Mouse (Mus musculus): ENCODE data around the gene Gm960.
A peak's percentile ranks its signal among the peaks of the same experiment; 100 is the strongest.

The Gm960 gene

DNA sequence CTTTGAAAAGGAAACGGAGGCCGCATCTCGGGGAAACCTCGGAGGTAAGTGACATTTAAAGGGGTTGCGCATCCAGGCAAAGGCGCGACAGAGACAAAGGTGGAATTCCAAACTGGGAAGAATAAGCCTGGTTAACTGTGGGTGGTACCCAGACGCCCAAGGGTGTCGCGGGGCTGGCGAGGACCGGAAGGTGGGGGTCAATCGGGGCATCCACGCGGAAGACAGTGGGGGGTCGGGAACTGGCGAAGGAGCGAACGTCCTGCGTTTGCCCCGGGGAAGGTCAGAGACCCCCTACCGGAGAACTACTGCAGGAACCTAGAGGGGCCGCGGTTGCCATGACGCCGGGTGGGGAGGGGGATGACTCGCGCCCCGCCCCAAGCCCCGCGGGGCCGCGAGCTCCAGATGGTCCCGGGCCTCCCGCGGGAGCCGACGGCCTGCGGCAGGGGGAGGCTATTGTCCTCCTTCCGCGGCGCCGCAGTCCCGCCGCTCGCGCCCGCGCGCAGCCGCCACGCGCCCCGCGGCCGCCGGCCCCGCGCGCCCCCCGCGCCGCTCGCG lies 13.2 kb upstream of the Gm960 start:
- DNase-seq = peak; percentile 90

DNA sequence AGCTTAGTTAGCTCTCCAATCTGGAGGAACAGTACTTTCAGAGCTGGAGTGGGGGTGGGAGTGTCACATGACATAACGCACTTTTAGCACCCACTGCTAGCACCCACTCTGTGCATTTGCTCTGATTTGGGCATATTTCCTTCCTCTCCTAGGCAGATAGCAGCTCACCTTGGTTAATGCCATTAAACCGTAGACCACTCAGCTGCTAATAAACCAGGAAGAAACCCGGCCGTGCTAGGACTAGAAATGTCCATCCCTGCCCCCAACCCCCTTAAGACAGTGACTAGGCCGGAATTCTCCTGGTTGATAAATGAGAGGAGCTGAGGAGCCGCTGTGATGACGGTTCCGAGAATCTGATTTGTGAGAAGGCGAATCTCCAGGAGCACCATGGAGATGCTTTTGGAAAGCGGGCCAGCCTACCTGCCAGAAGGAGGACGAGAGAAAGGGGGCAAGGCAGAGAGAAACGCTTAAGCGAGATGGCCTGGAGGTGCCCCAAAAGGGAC lies 12.7 kb upstream of the Gm960 start, which contains the start of gene Sptbn2:
Gene Sptbn2, plus strand, starts transcription at position 70 of the 503 bp plus-strand sequence.
- DNase-seq = peak; percentile 52

GRCm38 (mm10) chr19:4708765-4709164 lies 10.3 kb upstream of the Gm960 start:
- no peak for DNase-seq

DNA sequence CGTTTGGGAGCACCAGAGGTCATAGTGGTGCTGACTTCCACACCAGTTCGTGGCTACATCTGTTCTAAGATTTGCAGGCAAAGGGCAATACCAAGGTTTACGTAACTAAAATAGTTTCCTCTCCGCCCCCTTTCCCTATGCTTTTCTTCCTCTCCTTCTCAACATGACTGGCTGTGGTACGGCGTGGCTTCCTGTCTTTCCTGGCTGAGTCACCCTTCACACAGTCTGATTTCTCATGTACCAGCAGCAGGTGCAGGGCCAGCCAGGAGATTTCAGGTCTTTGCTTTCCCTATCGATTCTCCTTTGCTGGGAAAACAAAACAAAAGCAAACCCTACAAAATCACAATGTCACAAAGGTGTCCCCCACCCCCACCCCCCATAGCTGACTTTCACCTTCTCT lies 2.8 kb upstream of the Gm960 start:
- no peak for DNase-seq

GRCm38 (mm10) chr19:4700656-4701055 lies 2.2 kb upstream of the Gm960 start:
- no peak for DNase-seq

DNA sequence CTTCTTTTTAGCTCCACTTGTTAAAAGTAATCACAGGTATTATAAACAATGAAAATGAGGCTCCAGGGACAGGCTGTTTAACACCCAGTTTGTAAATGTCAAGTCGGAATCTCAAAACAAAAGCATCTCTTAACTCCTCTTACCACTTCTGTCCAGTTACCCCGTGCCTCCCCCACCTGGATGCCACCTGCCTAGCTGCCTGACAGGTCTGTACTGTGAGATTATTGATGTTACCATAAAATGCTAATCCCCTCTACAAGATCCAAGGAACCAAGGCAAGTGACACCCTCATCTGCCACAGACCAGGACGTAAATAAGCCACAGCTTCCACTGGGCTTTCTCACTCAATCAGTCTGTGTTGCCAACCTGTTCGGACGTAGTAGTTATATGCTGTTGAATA lies 1.4 kb upstream of the Gm960 start:
- no peak for DNase-seq

DNA sequence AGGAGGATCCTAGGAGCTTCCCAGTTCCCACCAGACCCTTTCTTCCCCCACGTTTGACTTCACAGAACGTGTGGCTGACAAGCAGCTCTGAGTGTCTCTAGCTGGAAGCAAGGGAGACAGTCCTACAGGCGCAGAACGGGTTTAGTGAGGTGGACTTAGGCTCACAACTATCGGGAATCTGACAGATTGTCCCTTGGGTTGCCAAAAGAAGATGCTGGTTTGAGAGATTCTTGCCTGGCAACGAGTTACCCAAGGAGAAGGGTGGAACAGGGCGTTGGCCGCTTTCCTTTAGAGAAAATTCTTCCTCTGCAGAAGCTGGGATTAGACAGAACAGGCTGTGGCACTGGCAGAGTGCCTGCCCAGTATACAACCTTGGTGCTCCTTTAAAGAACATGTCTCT lies 388 bp upstream of the Gm960 start:
- no peak for DNase-seq

DNA sequence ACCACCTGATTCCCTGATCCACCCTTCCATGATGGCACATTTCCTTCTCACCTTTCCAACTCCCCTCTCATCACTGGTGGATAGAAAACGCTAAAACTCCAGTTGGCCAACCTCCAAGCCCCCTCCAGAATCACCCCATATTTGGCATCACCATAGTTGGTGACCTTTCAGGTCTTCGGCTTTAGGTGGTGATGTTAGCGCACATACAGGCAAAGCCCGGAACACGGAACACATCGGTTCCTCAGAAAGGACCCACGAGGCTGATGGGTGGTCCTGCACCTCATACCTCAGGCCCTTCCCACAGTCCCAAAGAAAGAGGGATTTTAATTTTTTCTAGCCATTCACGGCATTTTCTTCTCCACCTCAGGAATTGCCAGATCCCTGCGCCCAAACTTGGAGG lies 747 bp downstream of the Gm960 start:
- no peak for DNase-seq

GRCm38 (mm10) chr19:4697121-4697520 lies 1.3 kb downstream of the Gm960 start:
- no peak for DNase-seq

DNA sequence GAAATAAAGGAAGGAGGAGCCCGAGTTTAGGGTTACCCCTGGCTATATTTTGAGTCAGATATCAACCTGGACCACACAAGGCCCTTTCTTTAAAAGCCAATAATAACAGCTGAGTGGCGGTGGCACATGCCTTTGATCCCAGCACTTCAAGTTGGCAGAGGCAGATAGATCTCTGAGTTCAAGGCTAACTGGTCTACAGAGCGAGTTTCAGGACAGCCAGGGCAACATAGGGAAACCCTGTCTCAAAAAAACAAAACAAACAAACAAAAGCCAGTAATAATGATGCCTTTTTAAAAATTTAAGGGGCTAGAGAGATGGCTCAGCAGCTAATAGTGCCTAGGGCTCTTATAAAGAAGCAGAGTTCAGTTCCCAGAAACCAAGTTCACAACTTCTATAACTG lies 4.1 kb downstream of the Gm960 start:
- DNase-seq = no peak

GRCm38 (mm10) chr19:4672401-4672800 lies 26.1 kb downstream of the Gm960 start:
- DNase-seq = no peak

- DNase-seq = no peak
Measured at GRCm38 (mm10) chr19:4670776-4671175, 27.7 kb downstream of the Gm960 start.

- DNase-seq = peak; percentile 15
Measured at GRCm38 (mm10) chr19:4666815-4667214, 31.7 kb downstream of the Gm960 start.

GRCm38 (mm10) chr19:4658156-4658555 lies 40.3 kb downstream of the Gm960 start:
- no peak for DNase-seq

DNA sequence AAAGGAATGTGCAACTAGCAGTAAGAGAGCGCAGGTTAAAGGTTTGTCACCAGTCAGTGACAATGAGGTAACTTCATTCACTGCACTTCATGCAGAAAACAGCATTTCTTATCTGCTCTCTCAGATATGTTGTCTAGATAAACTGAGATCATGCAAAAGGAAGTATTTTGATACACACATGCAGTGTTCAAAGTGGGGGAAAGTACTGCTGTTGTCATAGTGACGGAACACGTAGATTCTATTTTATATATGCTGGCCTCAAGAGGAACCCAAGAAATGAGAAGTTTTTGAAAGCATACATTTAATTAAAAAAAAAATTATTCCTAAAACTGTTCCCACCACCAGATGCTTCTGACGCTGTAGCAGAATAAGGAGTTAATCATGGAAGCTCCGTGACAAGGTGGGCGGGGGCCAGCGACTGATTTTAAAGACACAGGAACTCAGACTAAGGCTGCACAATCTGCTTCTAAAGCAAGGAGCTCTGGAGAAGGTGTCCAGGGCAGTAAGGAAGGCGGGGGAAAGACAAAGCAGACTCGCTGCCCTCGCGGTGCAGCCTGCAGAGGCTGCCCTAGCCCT lies 51.5 kb downstream of the Gm960 start:
- DNase-seq = no peak

DNA sequence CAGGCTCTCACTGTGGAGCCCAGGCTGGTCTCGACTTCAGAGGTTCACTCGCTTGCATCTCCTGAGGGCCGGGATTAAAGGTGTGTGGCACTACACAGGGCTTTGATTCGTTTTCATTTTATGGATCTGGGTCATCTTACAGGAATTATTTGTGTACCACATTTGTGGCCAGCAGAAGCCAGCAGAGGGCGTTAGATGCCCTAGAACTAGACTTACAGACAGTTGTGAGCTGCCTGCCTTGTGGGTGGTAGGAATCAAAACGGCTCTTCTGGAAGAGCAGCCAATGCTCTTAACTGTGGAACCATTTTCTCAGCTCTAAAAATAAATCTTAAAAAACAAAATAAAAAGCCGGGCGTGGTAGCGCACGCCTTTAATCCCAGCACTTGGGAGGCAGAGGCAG lies 54.2 kb downstream of the Gm960 start:
- DNase-seq = peak; percentile 76

GRCm38 (mm10) chr19:4635986-4636385 lies 62.5 kb downstream of the Gm960 start:
- DNase-seq = no peak

DNA sequence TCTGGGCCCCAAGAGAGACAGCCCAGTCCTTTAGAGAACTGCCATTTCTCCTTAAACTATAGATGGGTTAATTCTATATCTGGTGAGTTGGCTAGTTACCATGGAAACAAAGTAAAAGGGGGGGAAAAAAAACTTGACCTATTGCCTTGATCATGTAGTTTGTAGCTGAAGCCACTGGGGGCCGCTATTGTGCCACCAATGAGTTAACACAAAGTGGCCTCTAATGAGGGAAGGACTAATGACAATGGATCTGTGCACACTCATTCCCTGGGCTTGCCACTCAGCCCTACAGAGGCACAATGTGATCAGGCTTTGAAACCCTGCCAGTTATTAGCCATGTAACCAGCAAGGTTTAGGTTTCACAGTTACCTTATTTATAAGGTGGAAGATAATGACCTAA lies 69.6 kb downstream of the Gm960 start:
- peak; percentile 94 for DNase-seq

- DNase-seq = no peak
Measured at GRCm38 (mm10) chr19:4625829-4626535, 72.5 kb downstream of the Gm960 start.

DNA sequence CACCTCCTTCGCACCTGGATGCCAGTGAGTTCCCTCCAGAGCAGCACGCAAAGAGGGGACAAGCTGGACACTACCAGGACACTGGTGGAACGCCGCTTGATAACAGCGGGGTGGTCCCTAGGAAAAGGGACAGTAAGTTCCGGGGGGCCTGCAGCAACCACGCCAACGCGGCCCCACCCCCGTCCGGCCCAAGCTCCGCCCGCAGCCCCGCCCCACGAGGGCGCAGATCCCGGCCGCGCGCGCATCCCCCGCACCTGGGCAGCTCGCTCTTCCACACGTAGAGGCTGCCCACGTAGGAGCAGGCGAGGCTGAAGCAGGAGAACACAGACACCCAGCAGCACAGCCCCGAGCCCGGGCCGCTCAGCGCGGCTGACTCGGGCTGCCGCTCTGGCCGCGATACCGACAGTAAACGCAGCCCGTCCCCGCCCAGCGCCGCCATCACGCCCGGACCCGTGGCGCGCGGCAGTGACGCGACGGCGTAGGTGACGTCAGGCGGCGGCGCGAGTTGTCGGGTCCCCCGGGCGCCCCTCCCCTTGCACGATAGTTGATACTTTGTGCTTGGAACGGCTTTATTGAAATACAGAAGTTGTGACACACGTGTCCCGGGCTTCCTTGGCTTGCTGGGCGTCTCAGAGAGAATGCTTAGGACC lies 73.2 kb downstream of the Gm960 start, which contains the start of gene Rce1:
Gene Rce1, minus strand, starts transcription at position 463 of the 650 bp plus-strand sequence.
- peak; percentile 94 for DNase-seq

DNA sequence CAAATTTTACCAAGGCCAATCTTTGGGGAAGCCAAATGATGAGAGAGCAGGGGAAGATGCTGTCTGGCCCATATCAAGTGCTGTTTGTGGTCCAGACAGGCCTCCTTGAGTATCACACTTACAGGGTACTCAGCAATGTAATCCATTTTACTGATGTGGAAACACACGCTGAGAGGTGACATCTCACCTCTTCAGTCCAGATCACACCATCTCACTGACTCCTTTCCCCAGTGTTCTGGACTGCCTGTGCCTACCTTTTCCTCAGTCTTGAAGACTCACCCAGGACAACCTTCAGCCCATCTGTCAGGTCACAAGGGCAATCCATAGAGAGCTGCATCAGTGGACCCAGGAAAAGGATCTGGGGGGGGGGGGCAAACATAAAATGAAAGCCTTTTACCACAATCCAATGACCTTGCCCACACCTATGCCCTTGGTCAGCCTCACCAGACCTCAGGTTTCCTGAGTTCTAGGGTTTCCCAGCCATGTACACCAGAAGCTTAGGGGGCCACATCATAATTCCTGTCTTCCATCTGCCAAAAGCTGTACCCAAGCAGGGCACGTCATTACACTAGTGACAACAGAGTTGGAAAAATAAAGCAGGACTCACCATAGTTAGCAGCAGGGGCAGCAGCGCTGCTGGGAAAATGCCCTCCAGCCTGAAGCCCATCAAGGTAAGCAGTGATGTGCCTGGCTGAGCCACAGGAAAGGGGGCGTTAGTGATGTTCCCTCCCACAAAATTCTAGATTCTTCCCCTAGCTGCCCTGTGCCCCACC lies 73.9 kb downstream of the Gm960 start:
- no peak for DNase-seq

GRCm38 (mm10) chr19:4624006-4624405 lies 74.5 kb downstream of the Gm960 start:
- DNase-seq = no peak

- DNase-seq = no peak
Measured at GRCm38 (mm10) chr19:4623419-4623818, 75.0 kb downstream of the Gm960 start.
